Mouse (Mus musculus): ENCODE measurements at regions not wholly inside any gene's neighbourhood (a gene's known extent, or its start where the extent isn't known, plus 50 kb on each side); places are given as distances from the start of the nearest gene placed in this dataset.

DNA sequence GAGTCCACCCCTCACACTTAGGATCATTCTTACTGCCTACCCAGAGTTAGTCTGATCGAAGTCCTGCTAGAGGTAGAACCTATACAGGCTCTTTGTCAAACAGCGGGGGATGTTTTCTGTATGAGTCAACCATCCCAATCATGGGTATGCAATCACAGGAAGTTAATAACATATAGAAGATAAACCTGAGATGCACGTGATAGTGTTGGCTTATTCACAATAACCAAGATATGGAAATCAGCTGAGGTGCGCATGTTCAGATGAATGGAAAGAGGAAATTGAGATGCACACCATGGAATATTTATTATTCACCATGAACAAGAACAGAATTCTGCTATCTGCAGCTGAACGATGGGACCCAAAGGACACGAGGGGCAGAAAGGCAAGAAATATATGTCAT, 146.7 kb upstream of the Tgfbr2 start:
- TF ChIP-seq CTCF (IDR thresholded peaks at IDR 0.05) (no peak), POLR2A (IDR thresholded peaks at IDR 0.05; ENCODE audit: insufficient read depth, low read depth, low read length) (no peak), EP300 (IDR thresholded peaks at IDR 0.05; ENCODE audit: insufficient read depth, low read depth, low read length) (no peak)

All from heart, adult 2 months (tissue).